Mouse (Mus musculus) testis, adult 2 months (tissue): ENCODE data around the gene Olfr1151. TPM values are rescaled to one million over a fixed set of nuclear protein-coding genes. Genes with fewer than 3 reads are reported as not detected.

Source experiments
- H3K27ac ChIP-seq: fragments of 200-500 bp; 2 replicates; pipeline ENCODE4 v1.5.1; 2012; ENCODE audit warnings: low read depth, low read length; ENCODE audit not compliant: control insufficient read depth, insufficient read depth
- H3K27me3 ChIP-seq: fragments of 200-500 bp; 2 replicates; pipeline ENCODE4 v1.6.1; 2012; ENCODE audit warnings: mild to moderate bottlenecking, low read length, moderate library complexity; ENCODE audit not compliant: control insufficient read depth, insufficient read depth
- H3K36me3 ChIP-seq: fragments of 200-500 bp; 2 replicates; pipeline ENCODE4 v1.6.1; 2012; ENCODE audit warnings: mild to moderate bottlenecking, low read length; ENCODE audit not compliant: control insufficient read depth, insufficient read depth
- H3K4me1 ChIP-seq: fragments of 200-500 bp; 2 replicates; pipeline ENCODE4 v1.6.1; 2012; ENCODE audit warnings: low read length; ENCODE audit not compliant: control insufficient read depth, insufficient read depth
- H3K4me3 ChIP-seq: fragments of 200-500 bp; 2 replicates; pipeline ENCODE4 v1.5.1; 2012; ENCODE audit warnings: low read depth, mild to moderate bottlenecking, low read length, moderate library complexity, mixed read lengths; ENCODE audit not compliant: control insufficient read depth
- CTCF ChIP-seq: fragments of 200-500 bp; IDR thresholded peaks from 2 replicates; pipeline ENCODE4 v1.5.1; 2012; ENCODE audit warnings: low read depth, mild to moderate bottlenecking, inconsistent platforms, low read length, moderate library complexity; ENCODE audit not compliant: control insufficient read depth, insufficient read depth, insufficient replicate concordance
- POLR2A ChIP-seq: fragments of 200-500 bp; IDR thresholded peaks from 2 replicates; pipeline ENCODE4 v1.6.1; 2012; ENCODE audit warnings: low read depth, mild to moderate bottlenecking, inconsistent platforms, low read length, moderate library complexity; ENCODE audit not compliant: control insufficient read depth
- polyA plus RNA-seq: library from polyadenylated mRNA; depleted of rRNA; stranded (reverse); fragments of >200 nt; gene quantifications from 2 replicates; pipeline ENCODE4 v1.2.3, GENCODE M21; 2012; rRNA removed

Gene Olfr1151
- polyA plus RNA-seq: not detected in 2 replicates

GRCm38 (mm10) chr2:87855562-87855961 lies at the start of gene Olfr1151:
Olfr1151 (plus strand) TSS chr2:87855862.
- H3K4me3 ChIP-seq: no peak within 1 kb of the TSS
- no peak within 1 kb of the TSS for H3K27ac ChIP-seq
- no peaks in the 10 kb centered on the region for H3K27me3 ChIP-seq
- H3K36me3 ChIP-seq: no peaks in the 10 kb centered on the region
- H3K4me1 ChIP-seq: no peaks in the 10 kb centered on the region
- TF ChIP-seq POLR2A (no peak), CTCF (no peak)

GRCm38 (mm10) chr2:87809522-87809921 lies 46.1 kb upstream of the Olfr1151 start, which contains the start of gene Olfr1145:
Olfr1145 (plus strand) TSS chr2:87809822.
- Histone ChIP-seq H3K27me3 (no peaks in the 10 kb centered on the region), H3K36me3 (no peaks in the 10 kb centered on the region), H3K27ac (no peak within 1 kb of the TSS), H3K4me1 (no peaks in the 10 kb centered on the region), H3K4me3 (no peak within 1 kb of the TSS)
- TF ChIP-seq POLR2A: no peak
- TF ChIP-seq CTCF: no peak

DNA sequence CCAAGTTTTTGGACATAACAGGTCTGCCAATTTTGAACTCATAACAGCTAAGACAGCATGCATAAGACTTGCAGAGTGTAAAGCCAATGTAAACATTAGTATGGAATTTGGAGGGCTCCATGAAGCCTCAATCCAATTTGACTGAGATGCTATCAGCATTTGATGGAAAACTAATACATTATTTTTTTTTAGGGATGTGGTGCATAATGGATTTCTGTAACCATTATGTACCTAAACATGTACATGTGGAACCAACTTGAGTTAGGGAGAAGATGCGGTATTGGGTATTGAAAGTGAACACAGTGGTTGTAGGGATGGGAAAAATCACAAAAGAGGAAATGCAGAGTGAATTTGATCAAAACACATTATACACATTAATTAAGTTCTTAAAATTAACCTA lies 25.4 kb upstream of the Olfr1151 start, which contains the start of gene Olfr1148:
Gene Olfr1148 (plus strand): TSS at position 301 of the 400 bp plus-strand sequence.
- Histone ChIP-seq H3K27me3 (no peaks in the 10 kb centered on the region), H3K36me3 (no peaks in the 10 kb centered on the region), H3K27ac (no peak within 1 kb of the TSS), H3K4me3 (no peak within 1 kb of the TSS), H3K4me1 (no peaks in the 10 kb centered on the region)
- no peak for TF ChIP-seq CTCF
- TF ChIP-seq POLR2A: no peak

DNA sequence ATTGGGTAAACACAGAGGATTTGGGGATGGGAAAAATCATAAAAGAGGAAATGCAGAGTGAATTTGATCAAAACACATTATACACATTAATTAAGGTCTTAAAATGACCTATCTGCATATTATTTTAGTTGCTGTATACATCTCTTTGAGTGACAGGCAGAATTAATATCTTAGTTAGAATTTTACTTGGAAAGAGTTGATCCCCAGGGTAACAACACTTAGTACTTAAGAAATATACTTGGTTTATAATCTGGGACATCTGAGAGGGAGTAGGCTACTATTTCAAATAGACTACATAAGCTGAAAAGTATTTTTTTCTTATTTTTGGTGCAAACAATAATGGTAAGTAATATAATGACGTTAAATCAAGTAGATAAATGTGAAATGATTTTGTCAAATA lies 12.0 kb upstream of the Olfr1151 start, which contains the start of gene Olfr1150-ps1:
Gene Olfr1150-ps1 (plus strand): TSS at position 301 of the 400 bp plus-strand sequence.
- Histone ChIP-seq H3K4me3 (no peak within 1 kb of the TSS), H3K27me3 (no peaks in the 10 kb centered on the region), H3K36me3 (no peaks in the 10 kb centered on the region), H3K4me1 (no peaks in the 10 kb centered on the region), H3K27ac (no peak within 1 kb of the TSS)
- TF ChIP-seq CTCF: no peak
- TF ChIP-seq POLR2A: no peak

DNA sequence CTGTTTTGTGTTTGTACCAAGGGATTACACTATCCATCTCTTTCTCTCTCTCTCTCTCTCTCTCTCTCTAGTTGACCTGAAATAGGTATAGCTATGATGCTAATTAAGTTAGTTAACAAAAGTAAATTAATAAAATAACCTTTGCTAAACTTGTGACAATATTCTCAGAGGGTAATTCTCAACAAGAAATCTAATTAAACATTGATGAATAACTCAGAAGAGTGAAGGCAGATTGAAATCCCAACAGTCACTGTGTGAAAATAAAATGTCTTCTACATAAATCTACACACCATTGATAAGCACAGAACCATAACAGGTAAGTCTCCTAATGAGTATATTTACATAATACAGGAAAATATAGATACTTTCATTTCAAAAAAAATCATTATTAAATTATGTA lies 10.5 kb downstream of the Olfr1151 start, which contains the start of gene Olfr1152:
Gene Olfr1152 (plus strand): TSS at position 301 of the 400 bp plus-strand sequence.
- no peak within 1 kb of the TSS for H3K27ac ChIP-seq
- H3K36me3 ChIP-seq: no peaks in the 10 kb centered on the region
- no peak for TF ChIP-seq CTCF
- no peak for TF ChIP-seq POLR2A
- H3K27me3 ChIP-seq: no peaks in the 10 kb centered on the region
- no peak within 1 kb of the TSS for H3K4me3 ChIP-seq
- H3K4me1 ChIP-seq: no peaks in the 10 kb centered on the region

DNA sequence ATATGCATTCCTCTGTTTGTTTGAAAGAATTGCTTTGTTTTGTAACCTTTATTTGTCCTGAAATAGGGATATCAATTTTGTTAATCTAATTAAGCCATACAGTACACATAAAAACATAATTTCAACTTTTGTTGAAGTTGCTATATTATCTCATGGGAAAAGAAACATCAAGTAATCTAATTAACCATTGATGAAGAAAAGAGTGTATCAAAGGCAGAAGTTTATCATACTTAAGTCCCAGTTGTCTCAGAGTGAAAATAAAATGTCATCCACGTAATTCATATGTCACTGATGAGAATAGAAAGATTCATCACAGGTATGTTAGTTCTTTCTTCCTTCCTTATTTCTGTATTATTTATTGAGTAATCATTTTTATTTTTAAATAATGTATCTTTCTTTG lies 39.0 kb downstream of the Olfr1151 start, which contains the start of gene Olfr1153:
Gene Olfr1153 (plus strand): TSS at position 301 of the 400 bp plus-strand sequence.
- Histone ChIP-seq H3K27me3 (no peaks in the 10 kb centered on the region), H3K4me3 (no peak within 1 kb of the TSS), H3K36me3 (no peaks in the 10 kb centered on the region), H3K27ac (no peak within 1 kb of the TSS), H3K4me1 (no peaks in the 10 kb centered on the region)
- TF ChIP-seq POLR2A (no peak), CTCF (no peak)

- TF ChIP-seq POLR2A (no peak), CTCF (no peak)
- Histone ChIP-seq H3K27ac (no peak within 1 kb of the TSS), H3K4me1 (no peaks in the 10 kb centered on the region), H3K36me3 (no peaks in the 10 kb centered on the region), H3K4me3 (no peak within 1 kb of the TSS), H3K27me3 (no peaks in the 10 kb centered on the region)
These were observed 49.4 kb downstream of the Olfr1151 start, which contains the start of gene Olfr1154 for GRCm38 (mm10) chr2:87905066-87905465. Olfr1154 (minus strand) TSS chr2:87905166.

Other genes with a start within 250 kb of the Olfr1151 start
- not detected in 2 replicates for gene Olfr1130, start 249.7 kb upstream of the Olfr1151 start, polyA plus RNA-seq
- not detected in 2 replicates for gene Olfr1131, start 228.8 kb upstream of the Olfr1151 start, polyA plus RNA-seq
- not detected in 2 replicates for gene Olfr1132, start 218.3 kb upstream of the Olfr1151 start, polyA plus RNA-seq
- gene Olfr1133, start 208.5 kb upstream of the Olfr1151 start, polyA plus RNA-seq: not detected in 2 replicates
- gene Olfr1134, start 197.4 kb upstream of the Olfr1151 start, polyA plus RNA-seq: not detected in 2 replicates
- gene Olfr1135, start 182.2 kb upstream of the Olfr1151 start, polyA plus RNA-seq: not detected in 2 replicates
- not detected in 2 replicates for gene Olfr1136, start 161.9 kb upstream of the Olfr1151 start, polyA plus RNA-seq
- not detected in 2 replicates for gene Olfr1137, start 142.7 kb upstream of the Olfr1151 start, polyA plus RNA-seq
- not detected in 2 replicates for gene Olfr1138, start 115.9 kb upstream of the Olfr1151 start, polyA plus RNA-seq
- gene Olfr1140, start 112.1 kb upstream of the Olfr1151 start, polyA plus RNA-seq: not detected in 2 replicates
- not detected in 2 replicates for gene Olfr1141, start 101.9 kb upstream of the Olfr1151 start, polyA plus RNA-seq
- gene Olfr152, start 76.4 kb upstream of the Olfr1151 start, polyA plus RNA-seq: not detected in 2 replicates
- gene Olfr1143, start 55.3 kb upstream of the Olfr1151 start, polyA plus RNA-seq: not detected in 2 replicates
- not detected in 2 replicates for gene Olfr1145, start 46.0 kb upstream of the Olfr1151 start, polyA plus RNA-seq
- gene Olfr1148, start 25.3 kb upstream of the Olfr1151 start, polyA plus RNA-seq: not detected in 2 replicates
- gene Olfr1150-ps1, start 11.9 kb upstream of the Olfr1151 start, polyA plus RNA-seq: not detected in 2 replicates
- gene Olfr1152, start 10.6 kb downstream of the Olfr1151 start, polyA plus RNA-seq: not detected in 2 replicates
- not detected in 2 replicates for gene Olfr1153, start 39.1 kb downstream of the Olfr1151 start, polyA plus RNA-seq
- not detected in 2 replicates for gene Olfr1154, start 49.3 kb downstream of the Olfr1151 start, polyA plus RNA-seq
- not detected in 2 replicates for gene Olfr1155, start 89.3 kb downstream of the Olfr1151 start, polyA plus RNA-seq
- gene Olfr1156, start 97.2 kb downstream of the Olfr1151 start, polyA plus RNA-seq: not detected in 2 replicates
- not detected in 2 replicates for gene Olfr1157, start 112.4 kb downstream of the Olfr1151 start, polyA plus RNA-seq
- not detected in 2 replicates for gene Olfr74, start 118.8 kb downstream of the Olfr1151 start, polyA plus RNA-seq
- gene Olfr1158, start 134.3 kb downstream of the Olfr1151 start, polyA plus RNA-seq: not detected in 2 replicates
- gene Olfr1160, start 152.4 kb downstream of the Olfr1151 start, polyA plus RNA-seq: not detected in 2 replicates
- gene Olfr1161, start 166.9 kb downstream of the Olfr1151 start, polyA plus RNA-seq: not detected in 2 replicates
- not detected in 2 replicates for gene Olfr73, start 181.8 kb downstream of the Olfr1151 start, polyA plus RNA-seq
- gene Olfr1162, start 195.3 kb downstream of the Olfr1151 start, polyA plus RNA-seq: not detected in 2 replicates
- gene Olfr1163, start 216.0 kb downstream of the Olfr1151 start, polyA plus RNA-seq: not detected in 2 replicates
- not detected in 2 replicates for gene Olfr1164, start 238.1 kb downstream of the Olfr1151 start, polyA plus RNA-seq